Mouse (Mus musculus): Measurements from ENCODE around the gene Mdm2. TPM values are rescaled to one million over a fixed set of nuclear protein-coding genes. Genes with fewer than 3 reads are reported as not detected.
"Not testable (repeated sequence)": the region's sequence is repeated elsewhere in the genome, so short reads cannot be mapped to it uniquely, and the experiment has no call there.

The Mdm2 gene
- total RNA-seq, 2 experiments from 2014 or later = 49.2 to 49.8 TPM

DNA sequence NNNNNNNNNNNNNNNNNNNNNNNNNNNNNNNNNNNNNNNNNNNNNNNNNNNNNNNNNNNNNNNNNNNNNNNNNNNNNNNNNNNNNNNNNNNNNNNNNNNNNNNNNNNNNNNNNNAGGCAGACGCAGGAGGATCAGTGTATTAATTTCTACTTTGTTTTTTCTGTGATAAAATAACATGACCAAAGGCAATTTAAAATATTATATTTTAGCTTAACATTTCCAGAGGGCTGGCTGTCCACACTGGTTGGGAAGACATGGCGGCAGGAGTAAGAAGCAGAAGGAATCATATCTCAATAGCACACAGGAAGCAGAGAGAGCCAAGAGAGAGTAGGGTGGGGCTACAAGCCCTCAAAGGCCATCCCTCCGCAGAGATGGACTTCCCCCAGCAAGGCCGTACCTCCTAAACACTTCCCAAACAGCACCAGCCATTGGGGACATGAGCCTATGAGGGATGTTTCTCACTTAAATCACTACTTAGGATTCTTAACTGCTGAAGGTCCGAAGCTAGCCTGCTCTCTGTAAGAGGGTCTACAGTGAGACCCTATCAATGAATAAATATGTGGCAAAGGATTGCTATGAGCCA is 13.7 kb upstream of the Mdm2 start:
- H3K27ac ChIP-seq = no peak overlapping the region
- H3K4me3 ChIP-seq = no peak overlapping the region
- intact Hi-C loops (cut with DNase I) = no loop called here
- TF ChIP-seq CTCF (IDR thresholded peaks at IDR 0.05) = no peak
- no peak for DNase-seq

DNA sequence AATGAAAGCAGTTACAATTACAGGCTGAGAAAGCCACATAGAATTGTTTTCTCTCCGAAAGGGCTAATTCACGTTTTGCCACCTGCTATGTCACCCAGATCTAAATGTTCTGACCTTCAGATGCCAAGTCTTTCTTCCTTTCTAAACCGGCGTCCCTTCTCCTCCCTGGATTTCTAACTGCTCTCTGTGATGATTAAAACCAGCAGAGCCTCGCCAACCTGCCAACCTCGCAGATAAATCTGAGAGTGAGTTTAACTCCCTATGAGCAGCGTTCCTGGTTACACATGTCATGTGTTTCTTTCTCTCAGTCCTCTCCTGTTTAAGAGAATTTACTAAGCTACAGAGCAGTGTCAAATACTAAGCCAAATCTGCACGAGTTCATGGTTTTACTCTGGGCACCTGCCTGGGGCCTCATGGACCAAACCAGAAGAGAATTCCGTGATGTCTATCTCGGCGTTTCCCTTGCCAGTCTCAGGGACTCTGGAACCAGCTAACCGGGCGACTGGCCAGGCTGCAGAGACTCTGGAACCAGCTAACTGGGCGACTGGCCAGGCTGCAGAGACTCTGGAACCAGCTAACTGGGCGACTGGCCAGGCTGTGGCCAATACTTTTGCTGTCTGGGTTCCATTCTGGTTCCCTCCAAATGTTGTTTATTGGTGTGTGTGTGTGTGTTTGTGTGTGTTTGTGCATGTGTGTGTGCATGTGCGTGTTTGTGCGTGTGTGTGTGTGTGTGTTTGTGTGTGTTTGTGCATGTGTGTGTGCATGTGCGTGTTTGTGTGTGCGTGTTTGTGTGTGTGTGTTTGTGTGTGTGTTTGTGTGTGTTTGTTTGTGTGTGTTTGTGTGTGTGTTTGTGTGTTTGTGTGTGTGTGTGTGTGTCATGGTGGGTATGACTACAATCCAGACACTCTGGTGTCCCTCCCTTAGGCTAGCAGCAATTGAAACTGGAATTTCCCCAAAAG is 7.9 kb upstream of the Mdm2 start:
- peak; percentile 52 for DNase-seq
- peak overlapping the region; percentile 48 for H3K27ac ChIP-seq
- peak overlapping the region; percentile 5; the same call in 1 of the 2 replicates for H3K4me3 ChIP-seq
- intact Hi-C loops (cut with DNase I) = no loop called here
- no peak for TF ChIP-seq CTCF (IDR thresholded peaks at IDR 0.05)

DNA sequence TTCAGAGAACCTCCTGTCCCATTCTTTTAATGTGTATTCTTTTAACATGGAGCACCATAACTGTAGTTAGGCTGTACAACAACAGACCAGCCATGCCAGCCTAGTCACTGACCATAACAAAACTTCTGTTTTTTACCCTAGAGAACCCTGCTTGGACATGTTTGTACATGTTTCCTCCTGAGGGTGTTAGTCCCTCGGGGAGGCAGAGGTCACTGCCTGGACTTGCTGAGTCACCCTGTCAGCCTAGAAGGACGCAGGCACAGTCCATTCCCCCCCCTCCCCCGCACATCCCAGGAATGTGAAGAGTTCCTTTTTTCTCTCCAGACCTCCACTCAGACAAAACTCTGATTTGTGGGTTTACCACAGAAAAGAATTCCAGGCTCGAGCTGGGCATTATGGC is 7.0 kb upstream of the Mdm2 start:
- TF ChIP-seq CTCF (IDR thresholded peaks at IDR 0.05) = no peak
- peak; percentile 63 for DNase-seq
- intact Hi-C loops (cut with DNase I) = no loop called here
- Histone ChIP-seq H3K27ac (peak overlapping the region; percentile 48), H3K4me3 (no peak overlapping the region)

DNA sequence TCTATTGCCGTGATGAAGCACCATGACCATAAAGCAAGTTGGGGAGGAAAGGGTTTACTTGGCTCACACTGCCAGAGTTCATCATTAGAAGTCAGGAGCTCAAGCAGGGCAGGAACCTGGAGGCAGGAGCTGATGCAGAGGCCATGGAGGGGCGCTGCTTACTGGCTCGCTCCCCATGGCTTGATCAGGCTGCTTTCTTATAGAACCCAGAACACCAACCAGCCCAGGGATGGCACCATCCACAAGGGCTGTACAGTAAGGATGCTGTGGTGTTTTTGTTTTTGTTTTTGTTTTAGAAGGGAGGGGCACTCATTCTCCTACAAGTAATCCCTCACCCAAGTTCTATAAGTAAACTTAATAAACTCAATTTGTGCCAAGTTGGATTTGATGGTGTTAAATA is 6.1 kb upstream of the Mdm2 start:
- no peak for DNase-seq

DNA sequence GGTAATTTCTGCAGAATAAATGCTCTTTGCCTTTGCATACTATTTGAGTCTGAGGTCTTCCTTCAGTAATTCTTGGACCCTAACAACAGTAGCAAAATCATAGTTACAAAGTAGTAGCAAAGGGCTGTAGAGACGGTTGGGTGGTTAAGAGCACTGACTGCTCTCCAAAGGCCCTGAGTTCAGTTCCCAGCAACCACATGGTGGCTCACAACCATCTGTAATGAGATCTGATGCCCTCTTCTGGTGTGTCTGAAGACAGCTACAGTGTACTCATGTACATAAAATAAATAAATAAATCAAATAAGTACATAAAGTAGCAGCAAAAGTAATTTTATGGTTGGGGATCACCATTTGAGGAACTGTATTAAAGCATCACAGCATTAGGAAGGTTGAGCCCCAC is 5.1 kb upstream of the Mdm2 start:
- H3K27ac ChIP-seq; DNase-seq; H3K4me3 ChIP-seq; intact Hi-C loops (cut with DNase I): not testable (repeated sequence)

More for the DNA sequence above, 6.1 kb upstream of the Mdm2 start:
- no peak for TF ChIP-seq CTCF (IDR thresholded peaks at IDR 0.05)
- Histone ChIP-seq H3K27ac (no peak overlapping the region), H3K4me3 (no peak overlapping the region)
- intact Hi-C loops (cut with DNase I) = no loop called here

DNA sequence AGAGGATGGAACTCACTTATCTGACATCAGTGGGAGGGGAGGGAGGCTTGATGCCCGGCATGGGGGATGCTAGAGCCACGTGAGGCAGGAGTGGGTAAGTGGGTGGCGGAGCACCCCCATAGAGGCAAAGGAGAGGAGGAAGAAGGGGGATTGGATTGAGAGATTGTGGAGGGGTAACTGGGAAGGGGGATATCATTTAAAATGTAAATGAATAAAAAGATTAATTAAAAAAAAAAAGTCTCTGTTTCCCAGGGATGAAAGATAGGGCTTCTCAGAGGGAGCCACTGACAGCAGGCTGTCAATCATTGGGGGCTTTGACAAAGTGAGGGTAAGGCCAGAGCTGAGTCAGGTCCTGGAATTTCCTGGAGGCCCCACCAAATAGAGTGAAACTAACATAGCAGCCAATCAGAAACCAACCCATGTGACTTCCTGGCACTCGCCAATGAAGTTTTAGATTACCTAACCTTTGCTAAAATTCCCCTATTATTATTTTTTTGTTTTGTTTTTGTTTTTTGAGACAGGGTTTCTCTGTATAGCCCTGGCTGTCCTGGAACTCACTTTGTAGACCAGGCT is 4.5 kb upstream of the Mdm2 start:
- Histone ChIP-seq H3K4me3 (no peak overlapping the region), H3K27ac (no peak overlapping the region)
- TF ChIP-seq CTCF (IDR thresholded peaks at IDR 0.05) = no peak
- DNase-seq = no peak
- intact Hi-C loops (cut with DNase I) = no loop called here

DNA sequence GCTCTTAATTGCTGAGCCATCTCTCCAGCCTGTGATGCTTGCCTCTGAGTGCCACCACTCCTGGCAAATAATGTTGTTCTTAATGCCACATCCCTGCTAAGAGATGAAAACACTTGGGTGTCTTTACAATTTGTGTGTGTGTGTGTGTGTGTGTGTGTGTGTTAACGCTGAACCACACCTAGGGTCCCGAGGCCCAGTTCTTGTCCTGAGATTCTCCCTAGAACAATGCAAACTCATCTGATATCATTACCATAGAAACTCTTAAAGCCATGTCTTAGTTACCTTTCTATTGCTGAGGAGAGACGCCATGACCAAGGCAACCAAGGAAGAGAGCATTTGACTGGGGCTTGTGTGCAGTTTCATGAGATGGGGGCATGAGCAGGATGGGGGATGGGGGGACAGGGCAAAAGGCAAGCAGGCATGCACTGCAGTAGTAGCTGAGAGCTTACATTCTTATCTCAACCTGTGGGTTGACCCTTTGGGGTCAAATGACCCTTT is 3.5 kb upstream of the Mdm2 start:
- no peak for DNase-seq
- intact Hi-C loops (cut with DNase I) = no loop called here
- no peak for TF ChIP-seq CTCF (IDR thresholded peaks at IDR 0.05)
- Histone ChIP-seq H3K27ac (no peak overlapping the region), H3K4me3 (no peak overlapping the region)

DNA sequence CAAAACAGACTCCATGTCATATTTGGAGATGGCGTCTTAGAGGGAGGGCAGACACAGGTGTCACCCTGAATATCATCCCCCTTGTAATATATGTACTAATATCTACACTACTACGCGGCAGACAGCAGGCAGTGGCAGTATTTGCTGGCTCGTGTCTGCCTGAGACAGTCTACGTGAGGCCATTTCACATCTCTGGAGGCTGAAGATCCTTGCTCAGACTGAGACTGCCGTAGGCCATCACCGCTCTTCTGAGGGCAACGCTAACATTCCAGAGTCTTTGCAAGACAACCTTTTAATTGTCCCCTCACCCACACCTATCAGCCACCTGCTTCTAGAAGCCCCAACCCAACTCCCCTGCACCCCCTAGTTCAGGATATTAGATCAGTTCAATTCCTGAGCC is 2.9 kb upstream of the Mdm2 start:
- TF ChIP-seq CTCF (IDR thresholded peaks at IDR 0.05) = no peak
- intact Hi-C loops (cut with DNase I) = no loop called here
- Histone ChIP-seq H3K4me3 (no peak overlapping the region), H3K27ac (no peak overlapping the region)
- DNase-seq = no peak

DNA sequence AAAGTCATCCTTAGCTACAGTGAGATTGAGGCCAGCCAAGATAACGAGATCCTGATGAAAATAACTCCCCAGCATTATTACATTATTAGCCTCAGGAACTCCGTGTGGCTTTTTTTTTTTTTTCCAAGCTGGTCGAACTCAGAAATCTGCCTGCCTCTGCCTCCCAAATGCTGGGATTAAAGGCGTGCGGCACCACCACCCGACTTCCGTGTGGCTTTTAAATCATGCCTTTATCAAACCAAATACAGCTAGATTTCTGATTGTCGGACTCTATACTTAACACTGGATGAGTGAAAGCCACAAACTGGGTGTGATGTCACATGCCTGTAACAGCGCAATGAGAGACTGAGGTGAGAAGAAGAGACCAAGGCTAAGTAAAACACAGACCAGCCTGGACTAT is 2.3 kb upstream of the Mdm2 start:
- TF ChIP-seq CTCF (IDR thresholded peaks at IDR 0.05) = no peak
- intact Hi-C loops (cut with DNase I) = no loop called here
- Histone ChIP-seq H3K27ac (no peak overlapping the region), H3K4me3 (no peak overlapping the region)
- no peak for DNase-seq

DNA sequence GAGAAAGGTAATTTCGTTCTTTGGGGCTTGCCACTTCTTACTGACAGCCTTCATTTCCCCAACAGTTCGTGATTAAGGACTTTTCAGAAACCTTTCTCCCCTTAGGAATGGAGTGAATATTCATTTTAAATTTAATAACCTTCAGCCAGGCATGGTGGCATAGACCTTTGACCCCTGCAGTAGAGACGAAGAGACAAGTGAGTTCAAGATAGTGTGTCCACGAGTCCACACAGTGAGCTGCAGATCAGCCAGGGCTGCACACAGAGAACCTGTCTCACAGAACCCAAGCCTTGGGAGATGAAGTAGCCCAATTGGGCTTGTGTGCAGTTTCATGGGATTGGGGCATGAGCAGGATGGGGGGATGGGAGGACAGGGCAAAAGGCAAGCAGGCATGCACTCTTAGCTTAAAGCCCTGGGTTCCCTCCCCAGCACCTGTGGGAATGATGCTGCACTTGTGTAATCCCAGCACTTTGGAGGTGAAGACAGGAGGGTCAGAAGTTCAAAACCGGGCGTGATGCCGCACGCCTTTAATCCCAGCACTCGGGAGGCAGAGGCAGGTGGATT is 1.7 kb upstream of the Mdm2 start:
- Histone ChIP-seq H3K4me3 (no peak overlapping the region), H3K27ac (no peak overlapping the region)
- no peak for TF ChIP-seq CTCF (IDR thresholded peaks at IDR 0.05)
- no peak for DNase-seq
- intact Hi-C loops (cut with DNase I) = no loop called here

DNA sequence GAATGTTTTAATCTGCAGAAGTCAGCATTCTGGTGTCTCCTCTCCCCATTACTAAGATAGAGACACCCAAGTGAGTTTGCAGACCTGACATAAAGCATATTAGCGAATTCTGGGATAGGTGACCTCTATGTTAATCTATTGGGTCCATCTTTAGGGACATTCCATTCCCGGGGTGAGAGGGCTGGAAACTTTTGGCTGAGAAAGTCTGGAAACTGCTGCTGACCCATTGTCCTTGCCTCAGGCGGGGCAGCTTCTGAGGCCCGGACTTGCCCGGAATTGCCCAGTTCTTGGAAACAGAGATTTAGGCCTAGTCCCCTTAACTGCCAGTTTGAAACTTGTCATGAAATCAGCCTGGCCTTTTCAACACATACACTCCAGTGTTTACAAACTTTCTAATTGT is 850 bp upstream of the Mdm2 start:
- no peak for DNase-seq
- Histone ChIP-seq H3K4me3 (peak overlapping the region; percentile 81), H3K27ac (peak overlapping the region; percentile 95; the same call in 1 of the 2 replicates)
- no peak for TF ChIP-seq CTCF (IDR thresholded peaks at IDR 0.05)
- intact Hi-C loops (cut with DNase I) = no loop called here

DNA sequence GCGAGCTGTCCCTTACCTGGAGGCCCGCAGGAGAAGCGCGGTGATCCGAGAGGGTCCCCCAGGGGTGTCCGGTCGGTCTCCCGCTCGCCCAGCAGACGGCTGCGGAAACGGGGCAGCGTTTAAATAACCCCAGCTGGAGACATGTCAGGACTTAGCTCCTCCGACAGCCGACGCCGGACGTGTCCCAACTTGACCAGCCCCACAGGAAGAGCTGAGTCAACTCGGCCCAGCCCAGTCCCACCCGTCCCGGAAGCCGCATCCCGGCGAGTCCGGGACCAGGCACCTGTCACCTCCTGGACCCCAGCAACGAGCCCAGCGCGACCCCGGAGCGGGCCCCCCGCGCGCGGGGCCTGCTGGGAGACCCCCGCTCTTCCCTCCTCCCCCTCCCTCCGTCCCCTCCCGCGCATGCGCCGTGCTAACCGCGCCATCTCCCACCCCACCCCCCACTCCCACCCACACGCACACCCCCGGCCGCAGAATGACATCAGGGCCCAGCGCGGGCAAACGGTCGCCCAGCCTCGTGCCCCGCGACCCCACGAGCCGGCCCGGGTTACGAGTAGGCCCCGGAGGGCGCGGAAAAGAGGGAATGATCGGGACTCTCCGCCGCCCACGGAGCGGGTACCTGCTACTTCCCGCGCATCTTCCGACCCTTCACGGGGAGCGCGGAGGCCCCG is 491 bp downstream of the Mdm2 start:
- TF ChIP-seq CTCF (IDR thresholded peaks at IDR 0.05) = no peak
- peak overlapping the region; percentile 81 for H3K4me3 ChIP-seq
- peak overlapping the region; percentile 95 for H3K27ac ChIP-seq
- intact Hi-C loops (cut with DNase I) = loop anchor here (10.0 kb wide), 2 partner anchors 345 to 485 kb away; partner anchors contain the start of gene Yeats4
- peak; percentile 87 for DNase-seq
